Mouse (Mus musculus): Measurements from ENCODE around the gene Olfr608.
"Not testable (repeated sequence)": the region's sequence is repeated elsewhere in the genome, so short reads cannot be mapped to it uniquely, and the experiment has no call there.

Gene Olfr608

GRCm38 (mm10) chr7:103469577-103469976, at the start of gene Olfr608:
TSS of gene Olfr608 (plus strand) at chr7:103469877.
- no peak for DNase-seq (ENCODE audit: low read depth, low spot score)

- DNase-seq (ENCODE audit: low read depth, low spot score) = no peak
These were observed 24.3 kb upstream of the Olfr608 start, which contains the start of gene Olfr605 for GRCm38 (mm10) chr7:103445339-103445738. TSS of gene Olfr605 (minus strand) at chr7:103445439.

GRCm38 (mm10) chr7:103448746-103449145, 20.9 kb upstream of the Olfr608 start, which contains the start of gene Olfr606:
TSS of gene Olfr606 (plus strand) at chr7:103449046.
- DNase-seq (ENCODE audit: low read depth, low spot score) = no peak

GRCm38 (mm10) chr7:103460590-103460989, 9.1 kb upstream of the Olfr608 start:
- DNase-seq (ENCODE audit: low read depth, low spot score) = no peak

DNA sequence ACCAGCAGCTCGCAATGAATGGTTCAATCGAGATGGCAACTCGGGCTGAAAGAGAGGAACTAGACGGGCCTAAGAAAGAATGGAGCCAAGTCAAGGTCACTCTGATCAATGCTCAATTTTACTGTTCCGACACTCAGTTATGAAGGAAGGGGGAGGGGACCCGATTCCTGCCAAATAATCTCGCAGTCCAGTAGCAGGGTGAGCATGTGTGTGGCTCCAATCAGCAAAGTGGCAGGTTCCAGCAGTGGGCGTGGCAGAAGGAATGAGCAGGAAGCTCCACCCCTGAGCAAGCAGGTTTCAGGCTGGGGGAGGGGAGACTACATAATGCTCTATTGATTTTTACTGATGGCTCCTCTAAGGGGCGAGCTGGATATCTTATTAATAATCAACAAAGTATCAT, 7.4 kb downstream of the Olfr608 start:
- DNase-seq (ENCODE audit: low read depth, low spot score) = not testable (repeated sequence)

- DNase-seq (ENCODE audit: low read depth, low spot score) = no peak
These were observed 28.3 kb downstream of the Olfr608 start, which contains the start of gene Olfr609 for GRCm38 (mm10) chr7:103497962-103498361. TSS of gene Olfr609 (minus strand) at chr7:103498062.

- no peak for DNase-seq (ENCODE audit: low read depth, low spot score)
These were observed 42.3 kb downstream of the Olfr608 start, which contains the start of gene Olfr610 for GRCm38 (mm10) chr7:103512022-103512421. TSS of gene Olfr610 (minus strand) at chr7:103512122.

DNA sequence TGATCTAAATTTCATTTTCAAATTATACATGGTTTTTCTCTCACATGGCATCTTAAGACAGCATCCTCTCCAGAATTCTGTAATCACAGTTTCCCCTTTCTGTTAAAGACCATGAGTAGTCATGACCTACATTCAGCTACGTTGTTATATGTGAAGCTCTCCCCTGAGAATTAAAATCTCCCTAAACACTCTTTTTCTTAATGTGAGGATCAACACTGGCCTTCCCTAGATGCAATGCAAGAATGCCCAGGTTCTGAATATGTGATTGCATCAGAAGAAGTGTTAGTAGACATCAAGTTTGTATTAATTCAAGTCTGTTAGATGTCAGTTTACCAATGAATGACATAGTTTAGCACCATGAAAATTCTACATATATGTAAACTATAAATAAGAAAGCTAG, 51.1 kb downstream of the Olfr608 start, which contains the start of gene Olfr611:
Gene Olfr611, minus strand, starts transcription at position 101 of the 400 bp plus-strand sequence.
- DNase-seq (ENCODE audit: low read depth, low spot score) = not testable (repeated sequence)
